Mouse (Mus musculus) layer of hippocampus, postnatal 10 days (tissue): ENCODE measurements around the gene Olfr715b. TPM values are rescaled to one million over a fixed set of nuclear protein-coding genes. Genes with fewer than 3 reads are reported as not detected.
"Not testable (repeated sequence)": the region's sequence is repeated elsewhere in the genome, so short reads cannot be mapped to it uniquely, and the experiment has no call there.

Experiments
- DNase-seq, 2 experiments: peaks; one replicate each; pipeline ENCODE4 v3.0.0; 2021; ENCODE audit warnings: low spot score in 2 of 2
- long read RNA-seq: library from polyadenylated mRNA; stranded (forward); transcript quantifications from one replicate; pipeline ENCODE4 v2.0.0, GENCODE M21; 2023
- total RNA-seq, 2 experiments: library from RNA; stranded (reverse); gene quantifications; 2 replicates each; pipeline ENCODE4 v1.2.3; 2021

The Olfr715b gene
- not detected for total RNA-seq
- long read RNA-seq = 0 reads

DNA sequence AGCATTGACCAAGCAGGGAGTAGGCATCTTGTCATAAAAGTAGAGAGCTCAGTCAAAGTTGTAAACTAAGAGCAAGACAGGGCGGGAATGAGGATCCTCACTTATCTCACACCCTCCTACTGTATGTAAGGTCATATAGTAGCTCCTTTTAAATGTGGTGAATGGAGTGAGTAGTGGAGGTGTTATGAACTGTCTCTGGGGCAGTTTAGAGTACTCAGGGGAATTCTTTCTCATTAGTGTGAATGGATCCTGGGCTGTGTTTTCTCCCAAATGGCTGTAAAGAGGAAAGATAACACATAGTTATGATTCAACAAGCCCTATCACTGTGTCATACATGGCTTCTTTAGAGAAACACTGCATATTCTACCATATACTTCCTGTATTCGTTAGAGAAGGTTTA is at the start of gene Olfr715b:
Olfr715b (minus strand) TSS at position 101 of the 400 bp plus-strand sequence.
- not testable (repeated sequence) for DNase-seq

DNA sequence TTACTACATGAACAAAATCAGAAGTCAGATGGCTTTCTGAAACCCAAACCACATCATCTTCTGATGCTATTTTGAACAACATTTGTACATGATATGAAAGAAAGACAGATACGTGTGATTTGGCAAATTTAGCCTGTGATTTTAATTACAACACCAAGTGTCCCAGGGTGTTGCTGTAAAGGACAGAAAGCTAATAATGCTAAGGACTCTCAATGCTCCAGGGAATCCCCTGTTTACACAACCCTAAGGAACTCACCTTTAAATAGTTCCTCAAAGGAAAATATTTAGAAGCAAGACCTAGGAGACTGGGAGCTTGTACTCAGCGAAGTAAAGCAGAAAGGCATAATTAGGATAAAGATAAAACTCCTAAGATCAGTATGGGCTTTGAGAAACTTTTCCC is 27.9 kb upstream of the Olfr715b start, which contains the start of gene Olfr716:
Olfr716 (plus strand) TSS at position 301 of the 400 bp plus-strand sequence.
- not testable (repeated sequence) for DNase-seq

DNA sequence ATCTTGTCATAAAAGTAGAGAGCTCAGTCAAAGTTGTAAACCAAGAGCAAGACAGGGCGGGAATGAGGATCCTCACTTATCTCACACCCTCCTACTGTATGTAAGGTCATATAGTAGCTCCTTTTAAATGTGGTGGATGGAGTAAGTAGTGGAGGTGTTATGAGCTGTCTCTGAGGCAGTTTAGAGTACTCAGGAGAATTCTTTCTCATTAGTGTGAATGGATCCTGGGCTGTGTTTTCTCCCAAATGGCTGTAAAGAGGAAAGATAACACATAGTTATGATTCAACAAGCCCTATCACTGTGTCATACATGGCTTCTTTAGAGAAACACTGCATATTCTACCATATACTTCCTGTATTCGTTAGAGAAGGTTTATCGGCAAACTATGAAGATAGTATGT is 20.8 kb upstream of the Olfr715b start, which contains the start of gene Olfr715:
Olfr715 (minus strand) TSS at position 101 of the 400 bp plus-strand sequence.
- not testable (repeated sequence) for DNase-seq

DNA sequence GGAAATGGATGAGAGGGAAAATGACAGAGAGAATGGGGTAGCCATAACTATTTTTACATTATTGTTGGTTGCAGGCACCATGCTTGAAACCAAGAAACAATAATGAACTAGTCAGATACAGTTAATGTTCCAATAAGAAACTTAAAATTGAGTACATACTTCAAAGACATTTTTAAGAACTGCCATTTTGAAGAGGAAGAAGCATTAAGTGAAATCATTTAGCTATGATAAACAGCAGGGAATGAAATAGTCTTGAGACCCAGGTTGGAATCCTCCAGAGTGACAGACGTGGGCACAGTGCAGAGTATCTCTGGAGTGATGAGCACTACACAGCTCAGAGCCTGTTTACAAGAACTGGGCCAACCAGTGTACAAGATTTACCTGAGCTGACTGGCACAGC is 17.2 kb downstream of the Olfr715b start, which contains the start of gene Olfr17:
Olfr17 (plus strand) TSS at position 301 of the 400 bp plus-strand sequence.
- DNase-seq = no peak

DNA sequence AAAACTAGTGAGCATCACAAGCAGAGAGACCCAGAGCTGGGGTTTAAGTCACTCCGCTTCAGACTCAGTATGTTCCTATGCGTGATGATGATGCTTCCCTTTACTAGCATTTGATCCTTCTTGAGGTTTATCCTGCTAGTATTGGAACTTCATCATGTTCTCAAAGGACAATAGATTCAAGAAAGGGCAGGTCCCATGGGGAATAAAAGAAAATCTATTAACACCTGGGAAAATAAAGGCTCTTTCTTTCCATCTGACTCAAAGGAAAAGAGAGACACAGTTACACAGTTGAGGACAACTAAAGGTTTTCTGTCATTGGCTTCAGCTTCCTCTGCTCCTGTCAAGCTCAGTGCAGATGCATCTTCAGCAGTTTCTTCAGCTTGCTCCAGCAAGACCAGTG is 39.5 kb downstream of the Olfr715b start, which contains the start of gene Olfr714:
Olfr714 (plus strand) TSS at position 301 of the 400 bp plus-strand sequence.
- DNase-seq = no peak

Other genes starting within 250 kb of the Olfr715b start
- gene Olfr704, start 247.2 kb downstream of the Olfr715b start, total RNA-seq = not detected
- not detected for gene Olfr705, start 233.5 kb downstream of the Olfr715b start, total RNA-seq
- not detected for gene Olfr706, start 222.2 kb downstream of the Olfr715b start, total RNA-seq
- gene Olfr707, start 209.1 kb downstream of the Olfr715b start, total RNA-seq = not detected
- gene Olfr1532-ps1, start 202.4 kb downstream of the Olfr715b start, total RNA-seq = not detected
- gene Olfr709-ps1, start 178.2 kb downstream of the Olfr715b start, total RNA-seq = not detected
- not detected for gene Olfr710, start 162.1 kb downstream of the Olfr715b start, total RNA-seq
- under 1 TPM; 0.25 to 0.33 TPM for gene Olfr6, start 146.4 kb downstream of the Olfr715b start, total RNA-seq
- gene Olfr711, start 134.9 kb downstream of the Olfr715b start, total RNA-seq = not detected
- gene Olfr2, start 104.3 kb downstream of the Olfr715b start, total RNA-seq = not detected
- not detected for gene Olfr713, start 79.2 kb downstream of the Olfr715b start, total RNA-seq
- not detected for gene Olfr714, start 39.4 kb downstream of the Olfr715b start, total RNA-seq
- gene Olfr17, start 17.1 kb downstream of the Olfr715b start, total RNA-seq = not detected
- gene Olfr715, start 20.7 kb upstream of the Olfr715b start, total RNA-seq = not detected
- not detected for gene Olfr716, start 28.0 kb upstream of the Olfr715b start, total RNA-seq
- gene Nlrp14, start 56.6 kb upstream of the Olfr715b start, total RNA-seq = not detected
- gene Rbmxl2, start 99.1 kb upstream of the Olfr715b start, total RNA-seq = not detected